Mouse (Mus musculus) heart, embryonic 10.5 days (tissue): Measurements from ENCODE around the gene Rbfox1. TPM values are rescaled to one million over a fixed set of nuclear protein-coding genes. Genes with fewer than 3 reads are reported as not detected.
A peak's percentile ranks its signal among the peaks of the same experiment; 100 is the strongest.

Experiments
- DNase-seq: peaks from one replicate; pipeline ENCODE4 v3.0.0-alpha.2; 2017; ENCODE audit warnings: low spot score
- H3K27ac ChIP-seq: fragments of 300-500 bp; sonication (generic); 2 replicates; pipeline ENCODE4 v1.5.1; 2016; ENCODE audit warnings: mild to moderate bottlenecking
- H3K27me3 ChIP-seq: fragments of 300-500 bp; sonication (generic); 2 replicates; pipeline ENCODE4 v1.6.1; 2016; ENCODE audit warnings: mild to moderate bottlenecking; ENCODE audit not compliant: poor library complexity, insufficient read depth, severe bottlenecking
- H3K36me3 ChIP-seq: fragments of 300-500 bp; sonication (generic); 2 replicates; pipeline ENCODE4 v1.6.1; 2016; ENCODE audit warnings: mild to moderate bottlenecking, moderate library complexity
- H3K4me1 ChIP-seq: fragments of 300-500 bp; sonication (generic); 2 replicates; pipeline ENCODE4 v1.6.1; 2016; ENCODE audit warnings: mild to moderate bottlenecking
- H3K4me3 ChIP-seq: fragments of 300-500 bp; sonication (generic); 2 replicates; pipeline ENCODE4 v1.5.1; 2016; ENCODE audit warnings: mild to moderate bottlenecking, moderate library complexity
- H3K9me3 ChIP-seq: fragments of 300-500 bp; sonication (generic); 2 replicates; pipeline ENCODE4 v1.6.1; 2016; ENCODE audit warnings: mild to moderate bottlenecking, moderate library complexity
- WGBS: fragments of 180-500 bp; shearing (Covaris S2); methylation state at CpG from one replicate; pipeline ENCODE4 v1.1.7; 2016; 5-methylcytosine and 5-hydroxymethylcytosine counted together
- polyA plus RNA-seq: library from polyadenylated mRNA; unstranded; fragments of >200 nt; fragmentation: Nextera tagmentation; extraction: Ambion mirVana; gene quantifications from 2 replicates; pipeline ENCODE4 v1.2.1, GENCODE M21; 2016

Gene Rbfox1
- polyA plus RNA-seq, 1 experiment from 2014 or later: 2.8 TPM

DNA sequence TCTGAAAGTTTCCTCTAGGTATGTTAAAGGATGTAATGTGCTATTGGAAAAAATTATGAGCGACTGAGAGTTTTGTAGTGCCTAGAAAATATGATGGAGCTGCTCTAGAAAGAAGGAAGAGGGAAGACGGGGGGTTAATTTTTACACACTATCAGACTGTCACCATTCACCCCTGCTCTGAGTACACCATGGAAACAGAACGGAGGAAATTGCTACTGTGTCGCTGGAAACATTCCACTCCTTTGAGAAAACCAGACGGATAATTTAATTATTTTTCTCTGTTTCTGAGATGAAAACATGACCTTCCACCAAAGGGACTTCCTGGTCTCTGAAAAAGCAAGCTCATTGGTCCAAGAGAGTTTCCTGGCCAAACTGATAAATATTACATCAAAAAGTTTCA, 1077.4 kb downstream of the Rbfox1 start:
- Histone ChIP-seq H3K27ac (no peak overlapping the region), H3K4me1 (no peaks in the 10 kb centered on the region), H3K9me3 (no peaks in the 10 kb centered on the region), H3K4me3 (no peak overlapping the region), H3K27me3 (no peaks in the 10 kb centered on the region), H3K36me3 (no peaks in the 10 kb centered on the region)
- WGBS: 46% methylated on average over 5 of the region's 5 CpGs
- DNase-seq: no peak

DNA sequence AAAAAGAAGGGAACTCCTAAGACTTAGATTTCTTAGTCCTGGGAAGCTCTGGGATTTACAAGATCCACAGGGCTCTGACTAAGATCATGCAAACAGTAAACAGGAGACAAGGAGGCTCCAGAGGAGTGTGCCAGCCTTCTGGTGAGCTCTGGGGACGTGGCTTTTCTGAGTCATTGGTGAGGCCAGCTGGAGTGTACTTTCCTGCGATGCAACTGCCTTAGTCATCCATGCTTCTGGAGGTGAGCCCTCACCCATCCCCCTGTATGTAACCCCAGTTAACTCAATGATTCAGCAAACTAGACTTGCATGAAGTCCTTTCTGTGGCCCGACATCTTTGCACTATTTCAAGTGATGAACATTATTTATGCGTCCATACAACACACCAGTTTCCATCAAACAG, 1078.4 kb downstream of the Rbfox1 start:
- Histone ChIP-seq H3K4me3 (no peak overlapping the region), H3K27me3 (no peaks in the 10 kb centered on the region), H3K36me3 (no peaks in the 10 kb centered on the region), H3K9me3 (no peaks in the 10 kb centered on the region), H3K4me1 (no peaks in the 10 kb centered on the region), H3K27ac (no peak overlapping the region)
- no peak for DNase-seq
- 60% methylated on average over 4 of the region's 4 CpGs for WGBS

GRCm38 (mm10) chr16:6964720-6965583, 1079.8 kb downstream of the Rbfox1 start:
- no peak for DNase-seq
- WGBS: 15% methylated on average over 8 of the region's 8 CpGs
- Histone ChIP-seq H3K36me3 (no peaks in the 10 kb centered on the region), H3K4me3 (no peak overlapping the region), H3K4me1 (no peaks in the 10 kb centered on the region), H3K27ac (no peak overlapping the region), H3K27me3 (no peaks in the 10 kb centered on the region), H3K9me3 (no peaks in the 10 kb centered on the region)

DNA sequence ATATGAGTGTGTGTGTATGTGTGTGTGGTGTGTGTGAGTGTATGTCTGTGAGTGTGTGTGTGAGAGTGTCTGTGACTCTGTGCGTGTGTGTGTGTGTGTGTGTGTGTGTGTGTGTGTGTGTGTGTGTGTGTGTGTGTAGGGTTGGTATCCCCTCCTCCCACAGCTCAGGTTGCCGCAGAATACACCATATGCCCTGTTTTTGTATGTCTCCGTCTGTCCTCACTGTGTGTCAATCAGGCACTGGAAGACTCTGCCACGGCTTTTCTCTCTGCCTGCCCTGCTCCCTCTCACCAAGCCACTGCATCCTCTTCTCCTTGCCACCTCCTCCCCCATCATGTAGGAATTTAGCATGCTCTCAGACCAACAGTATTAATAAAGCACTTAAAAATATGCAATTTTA, 1084.8 kb downstream of the Rbfox1 start:
- Histone ChIP-seq H3K4me1 (no peaks in the 10 kb centered on the region), H3K27ac (no peak overlapping the region), H3K36me3 (no peaks in the 10 kb centered on the region), H3K27me3 (no peaks in the 10 kb centered on the region), H3K9me3 (no peaks in the 10 kb centered on the region), H3K4me3 (no peak overlapping the region)
- 64% methylated on average over 4 of the region's 4 CpGs for WGBS
- DNase-seq: peak; percentile 57

DNA sequence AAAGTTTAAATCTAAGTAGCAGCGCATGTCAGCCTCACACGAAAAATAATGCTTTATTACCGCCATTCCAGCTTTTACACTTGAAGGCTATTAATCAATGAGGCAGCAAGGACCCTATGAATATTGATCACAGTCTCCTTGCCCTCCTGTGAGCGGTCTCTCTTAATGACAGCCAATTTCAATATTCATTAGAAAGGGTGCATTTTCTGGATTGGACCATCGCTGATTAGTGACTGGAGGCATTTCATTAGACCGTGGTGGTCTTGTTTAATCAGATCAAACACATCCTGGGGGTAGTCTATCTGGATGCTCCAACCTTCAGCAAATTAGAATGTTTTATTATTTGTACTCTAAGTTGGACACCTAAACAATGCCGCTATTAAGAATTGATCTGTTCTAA, 1091.2 kb downstream of the Rbfox1 start:
- Histone ChIP-seq H3K4me1 (no peaks in the 10 kb centered on the region), H3K27ac (no peak overlapping the region), H3K36me3 (no peaks in the 10 kb centered on the region), H3K9me3 (no peaks in the 10 kb centered on the region), H3K4me3 (no peak overlapping the region), H3K27me3 (no peaks in the 10 kb centered on the region)
- WGBS: 87% methylated on average over 7 of the region's 7 CpGs
- no peak for DNase-seq

- H3K9me3 ChIP-seq: no peaks in the 10 kb centered on the region
- DNase-seq: no peak
- no peaks in the 10 kb centered on the region for H3K4me1 ChIP-seq
- H3K36me3 ChIP-seq: no peaks in the 10 kb centered on the region
- WGBS: 88% methylated on average over 2 of the region's 2 CpGs
- H3K27me3 ChIP-seq: no peaks in the 10 kb centered on the region
- no peak overlapping the region for H3K27ac ChIP-seq
- H3K4me3 ChIP-seq: no peak overlapping the region
Observed at GRCm38 (mm10) chr16:6983947-6984346, 1098.8 kb downstream of the Rbfox1 start.

- Histone ChIP-seq H3K36me3 (no peaks in the 10 kb centered on the region), H3K27me3 (no peaks in the 10 kb centered on the region), H3K9me3 (no peaks in the 10 kb centered on the region), H3K4me3 (no peak overlapping the region), H3K4me1 (no peaks in the 10 kb centered on the region), H3K27ac (no peak overlapping the region)
- no peak for DNase-seq
Observed at GRCm38 (mm10) chr16:6986031-6986430, 1100.9 kb downstream of the Rbfox1 start.

- Histone ChIP-seq H3K27me3 (no peaks in the 10 kb centered on the region), H3K27ac (no peak overlapping the region), H3K36me3 (no peaks in the 10 kb centered on the region), H3K4me3 (no peak overlapping the region), H3K9me3 (peaks cover under 1% of the 10 kb centered on the region; the same call in 1 of the 2 replicates), H3K4me1 (no peaks in the 10 kb centered on the region)
- DNase-seq: no peak
- WGBS: 61% methylated on average over 2 of the region's 2 CpGs
Observed at GRCm38 (mm10) chr16:6986494-6986893, 1101.3 kb downstream of the Rbfox1 start.

DNA sequence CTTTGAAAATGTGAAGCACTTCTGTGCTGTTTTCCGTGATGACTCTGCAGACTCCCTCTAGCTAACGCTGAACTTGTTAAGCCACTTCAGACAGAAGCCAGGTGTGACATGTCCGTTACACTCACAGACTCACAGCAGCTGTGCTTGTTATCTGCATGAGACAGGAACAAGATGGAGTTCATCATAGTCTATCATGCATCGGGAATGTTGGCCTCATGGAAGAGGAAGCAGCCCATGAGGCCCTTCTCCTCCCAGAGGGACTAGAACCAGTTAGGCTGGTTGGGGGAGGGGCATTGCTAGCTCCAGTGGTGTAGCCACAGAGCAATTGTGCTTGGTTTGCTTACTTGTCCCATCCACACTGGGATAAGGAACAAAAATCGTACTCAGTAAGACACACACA, 1107.1 kb downstream of the Rbfox1 start:
- WGBS: 54% methylated on average over 5 of the region's 5 CpGs
- DNase-seq: peak; percentile 77
- H3K36me3 ChIP-seq: no peaks in the 10 kb centered on the region
- no peak overlapping the region for H3K4me3 ChIP-seq
- no peaks in the 10 kb centered on the region for H3K27me3 ChIP-seq
- peaks cover 4% of the 10 kb centered on the region; the same call in 1 of the 2 replicates for H3K9me3 ChIP-seq
- no peaks in the 10 kb centered on the region for H3K4me1 ChIP-seq
- H3K27ac ChIP-seq: no peak overlapping the region

DNA sequence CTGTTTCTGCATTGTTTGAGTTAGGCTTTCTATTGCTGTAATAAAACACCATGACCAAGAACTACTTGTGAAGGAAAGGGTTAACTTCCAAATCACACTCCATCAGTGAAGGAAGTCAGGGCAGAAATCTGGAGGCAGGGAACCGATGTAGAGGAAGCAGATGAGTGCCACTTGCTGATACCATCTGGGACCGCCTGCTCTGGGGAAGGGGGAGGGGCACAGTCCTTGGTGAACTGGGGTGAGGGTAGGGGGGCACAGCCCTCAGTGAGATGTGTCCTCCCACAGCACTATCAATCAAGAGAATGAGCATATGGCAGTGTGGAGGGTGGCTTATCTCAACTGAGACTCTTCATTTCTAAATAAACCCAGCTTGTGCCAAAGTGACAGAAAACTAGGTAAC, 1108.0 kb downstream of the Rbfox1 start:
- H3K36me3 ChIP-seq: no peaks in the 10 kb centered on the region
- peaks cover 4% of the 10 kb centered on the region; the same call in 1 of the 2 replicates for H3K9me3 ChIP-seq
- no peaks in the 10 kb centered on the region; the same call in 1 of the 2 replicates for H3K4me1 ChIP-seq
- no peak overlapping the region for H3K27ac ChIP-seq
- no peak overlapping the region for H3K4me3 ChIP-seq
- no peak for DNase-seq
- WGBS: 13% methylated on average over 2 of the region's 2 CpGs
- H3K27me3 ChIP-seq: no peaks in the 10 kb centered on the region

- Histone ChIP-seq H3K36me3 (no peaks in the 10 kb centered on the region), H3K4me3 (no peak overlapping the region), H3K27ac (no peak overlapping the region), H3K9me3 (no peaks in the 10 kb centered on the region), H3K27me3 (no peaks in the 10 kb centered on the region), H3K4me1 (no peaks in the 10 kb centered on the region; the same call in 1 of the 2 replicates)
- 46% methylated on average over 4 of the region's 4 CpGs for WGBS
- no peak for DNase-seq
Observed at GRCm38 (mm10) chr16:6997109-6997508, 1112.0 kb downstream of the Rbfox1 start.

DNA sequence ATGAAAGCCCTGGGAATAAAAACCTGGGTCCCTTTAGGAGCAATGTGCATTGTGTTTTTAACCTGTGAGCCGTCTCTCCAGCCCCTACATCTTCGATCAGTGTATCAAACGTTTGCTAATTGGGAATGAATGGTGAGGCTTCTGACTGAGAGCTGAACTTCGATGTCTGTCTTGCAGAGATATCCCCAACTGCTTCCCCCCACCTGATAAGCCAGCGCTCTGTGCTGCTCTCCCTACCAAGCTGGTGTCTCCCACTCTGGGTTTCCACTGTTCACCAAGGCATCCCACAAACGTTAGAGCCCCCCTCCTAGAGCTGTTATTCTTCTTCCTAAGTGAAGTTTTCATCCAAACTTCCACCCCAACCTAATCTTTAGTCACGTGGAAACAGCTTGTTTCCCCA, 1112.7 kb downstream of the Rbfox1 start:
- DNase-seq: peak; percentile 56
- no peaks in the 10 kb centered on the region for H3K9me3 ChIP-seq
- 47% methylated on average over 7 of the region's 7 CpGs for WGBS
- H3K27me3 ChIP-seq: no peaks in the 10 kb centered on the region
- no peak overlapping the region for H3K4me3 ChIP-seq
- no peaks in the 10 kb centered on the region for H3K36me3 ChIP-seq
- no peak overlapping the region for H3K27ac ChIP-seq
- no peaks in the 10 kb centered on the region; the same call in 1 of the 2 replicates for H3K4me1 ChIP-seq

DNA sequence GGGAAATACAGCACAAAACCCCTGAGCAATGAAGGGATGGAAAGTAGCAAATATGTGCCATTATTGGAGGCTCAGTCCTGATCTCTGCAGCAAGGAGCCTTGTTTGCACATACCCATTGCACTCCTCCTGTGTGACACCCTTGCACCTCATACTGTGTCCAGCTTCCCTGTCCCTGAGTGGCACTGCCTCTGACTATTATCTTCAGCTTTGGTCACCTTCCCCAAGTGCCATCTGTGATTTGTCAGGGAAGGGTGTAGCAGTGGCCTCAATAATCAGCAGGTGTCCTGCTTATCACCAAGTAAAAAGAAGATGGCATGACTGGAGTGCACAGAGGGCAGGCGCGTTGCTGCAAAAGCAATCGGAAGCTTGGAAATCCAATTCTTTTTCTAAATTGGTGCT, 1119.4 kb downstream of the Rbfox1 start:
- Histone ChIP-seq H3K4me3 (no peak overlapping the region), H3K9me3 (no peaks in the 10 kb centered on the region), H3K36me3 (no peaks in the 10 kb centered on the region), H3K27ac (no peak overlapping the region), H3K4me1 (no peaks in the 10 kb centered on the region), H3K27me3 (no peaks in the 10 kb centered on the region)
- peak; percentile 61 for DNase-seq
- 87% methylated on average over 3 of the region's 3 CpGs for WGBS

- Histone ChIP-seq H3K9me3 (no peaks in the 10 kb centered on the region), H3K36me3 (no peaks in the 10 kb centered on the region), H3K4me1 (no peaks in the 10 kb centered on the region), H3K4me3 (no peak overlapping the region), H3K27ac (no peak overlapping the region), H3K27me3 (no peaks in the 10 kb centered on the region)
- WGBS: 11% methylated on average over 3 of the region's 3 CpGs
- no peak for DNase-seq
Observed at GRCm38 (mm10) chr16:7005478-7005877, 1120.3 kb downstream of the Rbfox1 start.
